Mouse (Mus musculus): ENCODE measurements around the gene Ltbp3. TPM values are rescaled to one million over a fixed set of nuclear protein-coding genes. Genes with fewer than 3 reads are reported as not detected.

Ltbp3 gene
- polyA plus RNA-seq, 1 experiment from 2014 or later = 4.1 TPM

- Histone ChIP-seq H3K9me3 (ENCODE audit: control insufficient read depth, low read length) (no peaks in the 10 kb centered on the region), H3K4me2 (peak overlapping the region; percentile 94), H3K27ac (ENCODE audit: low read depth, low read length) (peak overlapping the region; percentile 95), H3K4me1 (replicated peaks; ENCODE audit: control insufficient read depth, insufficient read depth, low read length) (peaks cover 74% of the 10 kb centered on the region), H3K9ac (ENCODE audit: low read depth, low read length) (peak overlapping the region; percentile 84), H3K4me3 (ENCODE audit: low read depth, low read length) (peak overlapping the region; percentile 83), H3K36me3 (ENCODE audit: control insufficient read depth, insufficient read depth, low read length) (peaks cover 6% of the 10 kb centered on the region), H3K27me3 (replicated peaks; ENCODE audit: control insufficient read depth, insufficient read depth, low read length) (no peaks in the 10 kb centered on the region)
- no peak for ATAC-seq (replicated peaks; ENCODE audit: low FRiP score)
- 3% methylated on average over 14 of the region's 14 CpGs for WGBS
- peak; percentile 85 for DNase-seq (ENCODE audit: low spot score)
These were observed 13.0 kb upstream of the Ltbp3 start for GRCm38 (mm10) chr19:5727701-5728100.

GRCm38 (mm10) chr19:5728631-5729443, 11.9 kb upstream of the Ltbp3 start:
- Histone ChIP-seq H3K27me3 (replicated peaks; ENCODE audit: control insufficient read depth, insufficient read depth, low read length) (no peaks in the 10 kb centered on the region), H3K9me3 (ENCODE audit: control insufficient read depth, low read length) (no peaks in the 10 kb centered on the region), H3K4me3 (ENCODE audit: low read depth, low read length) (peak overlapping the region; percentile 83), H3K27ac (ENCODE audit: low read depth, low read length) (peak overlapping the region; percentile 91), H3K4me2 (peak overlapping the region; percentile 94), H3K4me1 (replicated peaks; ENCODE audit: control insufficient read depth, insufficient read depth, low read length) (peaks cover 68% of the 10 kb centered on the region), H3K9ac (ENCODE audit: low read depth, low read length) (peak overlapping the region; percentile 84), H3K36me3 (ENCODE audit: control insufficient read depth, insufficient read depth, low read length) (peaks cover 4% of the 10 kb centered on the region)
- DNase-seq (ENCODE audit: low spot score) = peak; percentile 67
- no peak for ATAC-seq (replicated peaks; ENCODE audit: low FRiP score)
- WGBS = 13% methylated on average over 37 of the region's 37 CpGs

- H3K27me3 ChIP-seq (replicated peaks; ENCODE audit: control insufficient read depth, insufficient read depth, low read length) = no peaks in the 10 kb centered on the region
- DNase-seq (ENCODE audit: low spot score) = peak; percentile 89
- peaks cover 62% of the 10 kb centered on the region for H3K4me1 ChIP-seq (replicated peaks; ENCODE audit: control insufficient read depth, insufficient read depth, low read length)
- H3K4me2 ChIP-seq = peak within 1 kb of the TSS; percentile 94
- peak within 1 kb of the TSS; percentile 91 for H3K27ac ChIP-seq (ENCODE audit: low read depth, low read length)
- H3K9me3 ChIP-seq (ENCODE audit: control insufficient read depth, low read length) = no peaks in the 10 kb centered on the region
- ATAC-seq (replicated peaks; ENCODE audit: low FRiP score) = peak; percentile 61
- under 1% methylated on average over 37 of the region's 37 CpGs for WGBS
- H3K36me3 ChIP-seq (ENCODE audit: control insufficient read depth, insufficient read depth, low read length) = peaks cover 4% of the 10 kb centered on the region
- peak within 1 kb of the TSS; percentile 91 for H3K4me3 ChIP-seq (ENCODE audit: low read depth, low read length)
- peak within 1 kb of the TSS; percentile 84 for H3K9ac ChIP-seq (ENCODE audit: low read depth, low read length)
These were observed 11.3 kb upstream of the Ltbp3 start, which contains the start of gene Fam89b for GRCm38 (mm10) chr19:5729444-5729815. Gene Fam89b (minus strand): TSS chr19:5729653.

- peaks cover 4% of the 10 kb centered on the region for H3K36me3 ChIP-seq (ENCODE audit: control insufficient read depth, insufficient read depth, low read length)
- H3K4me1 ChIP-seq (replicated peaks; ENCODE audit: control insufficient read depth, insufficient read depth, low read length) = peaks cover 51% of the 10 kb centered on the region
- peak overlapping the region; percentile 81 for H3K9ac ChIP-seq (ENCODE audit: low read depth, low read length)
- peak overlapping the region; percentile 94 for H3K4me2 ChIP-seq
- no peaks in the 10 kb centered on the region for H3K9me3 ChIP-seq (ENCODE audit: control insufficient read depth, low read length)
- 75% methylated on average over 29 of the region's 29 CpGs for WGBS
- no peaks in the 10 kb centered on the region for H3K27me3 ChIP-seq (replicated peaks; ENCODE audit: control insufficient read depth, insufficient read depth, low read length)
- DNase-seq (ENCODE audit: low spot score) = no peak
- peak overlapping the region; percentile 91 for H3K4me3 ChIP-seq (ENCODE audit: low read depth, low read length)
- no peak for ATAC-seq (replicated peaks; ENCODE audit: low FRiP score)
- H3K27ac ChIP-seq (ENCODE audit: low read depth, low read length) = peak overlapping the region; percentile 41; the same call in 1 of the 2 replicates
These were observed 10.2 kb upstream of the Ltbp3 start for GRCm38 (mm10) chr19:5730314-5731186.

- DNase-seq (ENCODE audit: low spot score) (peak; percentile 93), ATAC-seq (replicated peaks; ENCODE audit: low FRiP score) (peak; percentile 71)
- peaks cover 42% of the 10 kb centered on the region for H3K4me1 ChIP-seq (replicated peaks; ENCODE audit: control insufficient read depth, insufficient read depth, low read length)
- peak overlapping the region; percentile 81 for H3K9ac ChIP-seq (ENCODE audit: low read depth, low read length)
- no peaks in the 10 kb centered on the region for H3K9me3 ChIP-seq (ENCODE audit: control insufficient read depth, low read length)
- WGBS = under 1% methylated on average over 47 of the region's 47 CpGs
- H3K27me3 ChIP-seq (replicated peaks; ENCODE audit: control insufficient read depth, insufficient read depth, low read length) = peaks cover 3% of the 10 kb centered on the region; the same call in 1 of the 2 replicates
- H3K36me3 ChIP-seq (ENCODE audit: control insufficient read depth, insufficient read depth, low read length) = peaks cover 4% of the 10 kb centered on the region
- H3K27ac ChIP-seq (ENCODE audit: low read depth, low read length) = peak overlapping the region; percentile 41; the same call in 1 of the 2 replicates
- H3K4me3 ChIP-seq (ENCODE audit: low read depth, low read length) = peak overlapping the region; percentile 91
- H3K4me2 ChIP-seq = peak overlapping the region; percentile 94
These were observed 9.3 kb upstream of the Ltbp3 start for GRCm38 (mm10) chr19:5731264-5731978.

- peaks cover 4% of the 10 kb centered on the region for H3K36me3 ChIP-seq (ENCODE audit: control insufficient read depth, insufficient read depth, low read length)
- H3K4me2 ChIP-seq = no peak overlapping the region
- 73% methylated on average over 9 of the region's 9 CpGs for WGBS
- H3K9ac ChIP-seq (ENCODE audit: low read depth, low read length) = no peak overlapping the region
- H3K4me1 ChIP-seq (replicated peaks; ENCODE audit: control insufficient read depth, insufficient read depth, low read length) = peaks cover 19% of the 10 kb centered on the region
- DNase-seq (ENCODE audit: low spot score) = no peak
- H3K27me3 ChIP-seq (replicated peaks; ENCODE audit: control insufficient read depth, insufficient read depth, low read length) = peaks cover 17% of the 10 kb centered on the region
- no peaks in the 10 kb centered on the region for H3K9me3 ChIP-seq (ENCODE audit: control insufficient read depth, low read length)
- no peak for ATAC-seq (replicated peaks; ENCODE audit: low FRiP score)
- H3K27ac ChIP-seq (ENCODE audit: low read depth, low read length) = no peak overlapping the region
- no peak overlapping the region for H3K4me3 ChIP-seq (ENCODE audit: low read depth, low read length)
These were observed 6.4 kb upstream of the Ltbp3 start for GRCm38 (mm10) chr19:5734325-5734724.

- Histone ChIP-seq H3K27me3 (replicated peaks; ENCODE audit: control insufficient read depth, insufficient read depth, low read length) (peaks cover 69% of the 10 kb centered on the region), H3K27ac (ENCODE audit: low read depth, low read length) (no peak overlapping the region), H3K4me3 (ENCODE audit: low read depth, low read length) (no peak overlapping the region), H3K4me1 (replicated peaks; ENCODE audit: control insufficient read depth, insufficient read depth, low read length) (peaks cover 7% of the 10 kb centered on the region; the same call in 1 of the 2 replicates), H3K36me3 (ENCODE audit: control insufficient read depth, insufficient read depth, low read length) (no peaks in the 10 kb centered on the region), H3K9ac (ENCODE audit: low read depth, low read length) (no peak overlapping the region), H3K9me3 (ENCODE audit: control insufficient read depth, low read length) (no peaks in the 10 kb centered on the region), H3K4me2 (no peak overlapping the region)
- ATAC-seq (replicated peaks; ENCODE audit: low FRiP score) (no peak), DNase-seq (ENCODE audit: low spot score) (no peak)
- WGBS = 35% methylated on average over 2 of the region's 2 CpGs
These were observed 1.3 kb upstream of the Ltbp3 start for GRCm38 (mm10) chr19:5739446-5739845.

- peaks cover 20% of the 10 kb centered on the region for H3K4me1 ChIP-seq (replicated peaks; ENCODE audit: control insufficient read depth, insufficient read depth, low read length)
- H3K27me3 ChIP-seq (replicated peaks; ENCODE audit: control insufficient read depth, insufficient read depth, low read length) = peaks cover 84% of the 10 kb centered on the region
- peak overlapping the region; percentile 53 for H3K4me3 ChIP-seq (ENCODE audit: low read depth, low read length)
- DNase-seq (ENCODE audit: low spot score) (peak; percentile 65), ATAC-seq (replicated peaks; ENCODE audit: low FRiP score) (0 out of 2 replicates have a peak, but pooled peaks have one; percentile 38)
- WGBS = 1% methylated on average over 50 of the region's 55 CpGs
- peak overlapping the region; percentile 30; the same call in 1 of the 2 replicates for H3K27ac ChIP-seq (ENCODE audit: low read depth, low read length)
- no peaks in the 10 kb centered on the region for H3K9me3 ChIP-seq (ENCODE audit: control insufficient read depth, low read length)
- H3K9ac ChIP-seq (ENCODE audit: low read depth, low read length) = peak overlapping the region; percentile 65
- H3K36me3 ChIP-seq (ENCODE audit: control insufficient read depth, insufficient read depth, low read length) = no peaks in the 10 kb centered on the region
- peak overlapping the region; percentile 71 for H3K4me2 ChIP-seq
These were observed 1.0 kb downstream of the Ltbp3 start for GRCm38 (mm10) chr19:5741641-5742240.
